17 mouse cellular contexts compared by ENCODE assay signal in the genomic region with DNA sequence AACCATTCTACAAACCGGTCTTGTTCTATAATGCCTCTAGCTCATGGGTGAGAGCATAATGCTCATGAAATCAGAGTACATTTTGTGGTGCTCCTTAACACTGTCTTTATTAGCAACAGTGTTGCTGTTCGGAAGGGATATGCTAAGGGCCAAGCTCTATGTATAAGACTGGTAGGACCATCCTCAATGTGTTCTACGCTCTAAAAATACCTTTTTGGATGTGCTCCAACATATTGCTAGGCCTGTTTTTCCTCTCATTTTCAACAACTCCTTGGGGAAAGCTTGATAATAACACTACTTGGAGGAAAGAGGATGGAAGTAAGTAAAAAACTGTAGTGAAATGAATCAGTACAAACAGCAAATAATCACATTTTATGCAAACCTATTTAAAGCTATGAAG. TPM values are rescaled to one million over a fixed set of nuclear protein-coding genes. Genes with fewer than 3 reads are reported as not detected.
DNase-seq lines count a peak whose midpoint lies in the region; ATAC-seq lines count a peak whose summit lies in the region.
"Had no signal": no experiment of that assay in that cellular context is flagged by ENCODE, and none has a peak within 500 bp of the region (broad histone marks: within the 10 kb centered on the region; RNA-seq: fewer than 3 reads in every experiment).

No protein-coding gene starts in this region.

- peak; percentile 69 for DNase-seq in heart, adult 8-10 months (ENCODE audit: low spot score)
- DNase-seq in heart, adult 11 months: no peak
- no peak for DNase-seq in lung, postnatal 14 days
- no peak for DNase-seq in right cerebral cortex, postnatal 10 days (ENCODE audit: low spot score in 2 of 2)
- DNase-seq: adrenal gland, postnatal 36 days; cerebellum, adult 8-10 months; gastrocnemius, postnatal 25 days; retina, postnatal 1 day; thymus, postnatal 14 days had no signal

- H3K4me2 ChIP-seq in intestine, embryonic 16.5 days (ENCODE audit: low read depth, low read length): no peak overlapping the region
- H3K4me2 ChIP-seq in intestine, embryonic 15.5 days (replicated peaks): no peak overlapping the region
- H3K4me2 ChIP-seq in lung, embryonic 16.5 days (ENCODE audit: low read depth, low read length): no peak overlapping the region
- H3K4me2 ChIP-seq: limb, embryonic 12.5 days; liver, embryonic 15.5 days; midbrain, embryonic 12.5 days had no signal

- WGBS in intestine, embryonic 16.5 days: 67% methylated on average over 3 of the region's 3 CpGs
- 72% methylated on average over 3 of the region's 3 CpGs for WGBS in intestine, embryonic 15.5 days
- 73% methylated on average over 3 of the region's 3 CpGs for WGBS in lung, embryonic 16.5 days
- WGBS in macrophage (ENCODE audit: missing documents): 97% methylated on average over 3 of the region's 3 CpGs

- no peak overlapping the region for H3K9ac ChIP-seq in intestine, embryonic 16.5 days (ENCODE audit: low read depth, low read length)
- no peak overlapping the region for H3K9ac ChIP-seq in intestine, embryonic 15.5 days
- no peak overlapping the region for H3K9ac ChIP-seq in lung, embryonic 16.5 days (ENCODE audit: low read length)
- H3K9ac ChIP-seq: limb, embryonic 12.5 days; liver, embryonic 15.5 days; midbrain, embryonic 12.5 days had no signal

- no peaks in the 10 kb centered on the region for H3K9me3 ChIP-seq in intestine, embryonic 16.5 days (ENCODE audit: control insufficient read depth, low read length)
- H3K9me3 ChIP-seq in intestine, embryonic 15.5 days: no peaks in the 10 kb centered on the region
- H3K9me3 ChIP-seq in lung, embryonic 16.5 days (ENCODE audit: control insufficient read depth, low read length): no peaks in the 10 kb centered on the region
- H3K9me3 ChIP-seq: limb, embryonic 12.5 days; liver, embryonic 15.5 days; midbrain, embryonic 12.5 days had no signal

- no peak overlapping the region for H3K4me3 ChIP-seq in intestine, embryonic 16.5 days (ENCODE audit: low read length)
- no peak overlapping the region for H3K4me3 ChIP-seq in intestine, embryonic 15.5 days (replicated peaks)
- H3K4me3 ChIP-seq in lung, embryonic 16.5 days (ENCODE audit: low read length): no peak overlapping the region
- H3K4me3 ChIP-seq in macrophage (ENCODE audit: inconsistent target): no peak overlapping the region
- H3K4me3 ChIP-seq: limb, embryonic 12.5 days; liver, embryonic 15.5 days; midbrain, embryonic 12.5 days had no signal

- no peaks in the 10 kb centered on the region for H3K4me1 ChIP-seq in intestine, embryonic 16.5 days (ENCODE audit: control insufficient read depth, insufficient read depth, low read length)
- H3K4me1 ChIP-seq in intestine, embryonic 15.5 days (replicated peaks): no peaks in the 10 kb centered on the region
- peaks cover 9% of the 10 kb centered on the region for H3K4me1 ChIP-seq in lung, embryonic 16.5 days (replicated peaks; ENCODE audit: control insufficient read depth, insufficient read depth, low read length)
- H3K4me1 ChIP-seq: limb, embryonic 12.5 days; liver, embryonic 15.5 days; midbrain, embryonic 12.5 days had no signal

- peak overlapping the region; percentile 34; the same call in 1 of the 2 replicates for H3K27ac ChIP-seq in intestine, embryonic 16.5 days (ENCODE audit: low read length)
- H3K27ac ChIP-seq in intestine, embryonic 15.5 days: no peak overlapping the region
- peak overlapping the region; percentile 68 for H3K27ac ChIP-seq in lung, embryonic 16.5 days (ENCODE audit: low read length)
- peak overlapping the region; percentile 65 for H3K27ac ChIP-seq in macrophage
- H3K27ac ChIP-seq: limb, embryonic 12.5 days; liver, embryonic 15.5 days; midbrain, embryonic 12.5 days had no signal

- no peaks in the 10 kb centered on the region for H3K27me3 ChIP-seq in intestine, embryonic 16.5 days (replicated peaks; ENCODE audit: control insufficient read depth, insufficient read depth, low read length)
- no peaks in the 10 kb centered on the region for H3K27me3 ChIP-seq in intestine, embryonic 15.5 days (replicated peaks)
- H3K27me3 ChIP-seq in lung, embryonic 16.5 days (ENCODE audit: control insufficient read depth, insufficient read depth, low read depth, low read length): no peaks in the 10 kb centered on the region
- H3K27me3 ChIP-seq: limb, embryonic 12.5 days; liver, embryonic 15.5 days; midbrain, embryonic 12.5 days had no signal

- no peak for ATAC-seq in intestine, embryonic 16.5 days
- ATAC-seq in intestine, embryonic 15.5 days: no peak
- ATAC-seq in lung, embryonic 16.5 days (ENCODE audit: low read depth): no peak
- ATAC-seq: forebrain, embryonic 14.5 days had no signal

- no peaks in the 10 kb centered on the region for H3K36me3 ChIP-seq in intestine, embryonic 16.5 days (ENCODE audit: control insufficient read depth, insufficient read depth, low read length)
- no peaks in the 10 kb centered on the region for H3K36me3 ChIP-seq in intestine, embryonic 15.5 days
- H3K36me3 ChIP-seq in lung, embryonic 16.5 days (ENCODE audit: control insufficient read depth, insufficient read depth, low read length): no peaks in the 10 kb centered on the region
- no peaks in the 10 kb centered on the region for H3K36me3 ChIP-seq in macrophage (ENCODE audit: inconsistent target)
- H3K36me3 ChIP-seq: limb, embryonic 12.5 days; liver, embryonic 15.5 days; midbrain, embryonic 12.5 days had no signal

- H3K79me2 ChIP-seq in macrophage (ENCODE audit: inconsistent target): peaks cover 61% of the 10 kb centered on the region

RNA-seq across cellular contexts. Expression of gene Cd36, which starts 44.7 kb away (rescaled TPM):
- 1,000 to 10,000 TPM; 1,805 to 2,010 (median 1,953) TPM for total RNA-seq in heart, adult 8-10 months (2022)
- polyA plus RNA-seq in intestine, embryonic 16.5 days (2015; fragmentation: Nextera tagmentation; extraction: Ambion mirVana): 44.9 and 63.4 TPM in 2 replicates
- 31.6 and 32.8 TPM in 2 replicates for polyA plus RNA-seq in intestine, embryonic 15.5 days (2015; fragmentation: Nextera tagmentation; extraction: Ambion mirVana)
- polyA plus RNA-seq in lung, embryonic 16.5 days (2015; fragmentation: Nextera tagmentation; extraction: Ambion mirVana): 40.7 and 53.8 TPM in 2 replicates
- 100 to 1,000 TPM in 8 of 26 experiments, 10 to 100 TPM in 17, 1 to 10 TPM in 1; 9.6 to 358 (median 52.5) TPM for total RNA-seq in macrophage (2018; cell fraction: chromatin; rRNA removed)
- total RNA-seq in macrophage (2018; cell fraction: cytosol; rRNA removed): 100 to 1,000 TPM in 25 of 26 experiments, 10 to 100 TPM in 1; 65.8 to 754 (median 283) TPM
- 1,000 to 10,000 TPM in 1 of 26 experiments, 100 to 1,000 TPM in 15, 10 to 100 TPM in 10; 47.4 to 1,012 (median 148) TPM for total RNA-seq in macrophage (2018; cell fraction: nucleus; rRNA removed)
- polyA plus RNA-seq in macrophage (2018): 128 to 1,439 TPM (median 932 TPM) in 3 replicates
